Comparison of ENCODE assay signal across 9 mouse cellular contexts in the genomic region with DNA sequence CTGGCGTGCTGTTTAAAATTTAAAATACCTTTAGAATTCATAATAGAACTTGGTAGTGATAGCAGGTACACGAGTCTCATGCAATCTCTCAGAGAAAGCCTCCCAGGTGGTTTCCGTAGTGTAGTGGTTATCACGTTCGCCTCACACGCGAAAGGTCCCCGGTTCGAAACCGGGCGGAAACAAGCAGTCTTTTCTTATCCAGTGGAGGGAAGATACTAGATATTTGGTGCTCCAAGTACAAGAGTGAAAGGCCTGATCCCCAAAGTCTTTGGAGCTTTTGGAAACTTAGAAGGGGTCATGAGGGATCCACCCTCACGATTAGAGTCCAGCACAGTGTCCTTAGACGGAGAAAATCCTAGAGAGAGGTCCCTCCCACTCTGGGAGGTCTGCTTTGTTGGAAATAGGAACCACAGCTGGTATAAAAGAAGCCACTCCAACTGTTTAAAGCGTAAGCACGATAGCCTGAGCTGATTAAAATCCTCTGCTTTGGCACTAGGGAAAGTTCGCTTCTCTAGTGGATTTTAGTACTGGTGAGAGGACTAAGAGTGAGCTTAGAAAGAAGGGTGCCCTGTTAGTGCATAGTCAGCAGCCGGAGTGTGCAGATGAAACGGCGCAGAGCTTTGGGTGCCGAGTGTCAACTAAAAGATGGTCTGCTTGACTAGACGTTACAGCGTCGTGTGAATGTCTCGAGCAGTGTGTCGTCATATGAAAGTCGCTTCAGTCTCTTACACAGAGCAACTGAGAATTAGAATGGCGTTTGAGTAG. TPM values are rescaled to one million over a fixed set of nuclear protein-coding genes. Genes with fewer than 3 reads are reported as not detected.
A peak's percentile ranks its signal among the peaks of the same experiment; 100 is the strongest.
DNase-seq lines count a peak whose midpoint lies in the region; ATAC-seq and TF ChIP-seq lines count a peak whose summit lies in the region.
"Had no signal": no experiment of that assay in that cellular context is flagged by ENCODE, and none has a peak within 500 bp of the region (broad histone marks: within the 10 kb centered on the region; RNA-seq: fewer than 3 reads in every experiment).

No protein-coding gene starts in this region.

- ATAC-seq in forebrain, embryonic 11.5 days (replicated peaks; ENCODE audit: low FRiP score) = no peak
- no peak for ATAC-seq in forebrain, embryonic 15.5 days (replicated peaks)

- H3K27me3 ChIP-seq in forebrain, embryonic 11.5 days (ENCODE audit: control insufficient read depth, insufficient read depth, low read length) = peaks cover 66% of the 10 kb centered on the region
- peaks cover 92% of the 10 kb centered on the region for H3K27me3 ChIP-seq in forebrain, embryonic 15.5 days
- H3K27me3 ChIP-seq in thymus, adult 2 months (ENCODE audit: control insufficient read depth, insufficient read depth, low read length) = peaks cover 19% of the 10 kb centered on the region

- TF ChIP-seq CTCF in thymus, adult 2 months (IDR thresholded peaks at IDR 0.05; ENCODE audit: borderline replicate concordance, control insufficient read depth, extremely low read depth, insufficient read depth, low read length, poor library complexity) = no peak

- H3K9me3 ChIP-seq in forebrain, embryonic 11.5 days (ENCODE audit: control insufficient read depth, low read length) = no peaks in the 10 kb centered on the region
- H3K9me3 ChIP-seq in forebrain, embryonic 15.5 days = no peaks in the 10 kb centered on the region
- H3K9me3 ChIP-seq: G1E had no signal

- no peak for TF ChIP-seq POLR2A in thymus, adult 2 months (IDR thresholded peaks at IDR 0.05; ENCODE audit: control insufficient read depth, extremely low read depth, insufficient read depth, low read length, poor library complexity)

- H3K4me3 ChIP-seq in forebrain, embryonic 11.5 days (ENCODE audit: low read depth, low read length) = no peak overlapping the region
- H3K4me3 ChIP-seq in forebrain, embryonic 15.5 days = no peak overlapping the region
- H3K4me3 ChIP-seq in thymus, adult 2 months (ENCODE audit: control insufficient read depth, insufficient read depth, low read length) = no peak overlapping the region

- 2% methylated on average over 27 of the region's 27 CpGs for WGBS in forebrain, embryonic 11.5 days
- WGBS in forebrain, embryonic 15.5 days = 4% methylated on average over 27 of the region's 27 CpGs
- WGBS in thymus, adult 2 months = 8% methylated on average over 27 of the region's 27 CpGs

- peak; percentile 76 for DNase-seq in forebrain, embryonic 11.5 days (ENCODE audit: low spot score)
- peak; percentile 37 for DNase-seq in thymus, adult 2 months
- no peak for DNase-seq in thymus, adult 18-20 months
- peak; percentile 75 for DNase-seq in liver
- DNase-seq in yolk sac, embryonic 10.5 days (ENCODE audit: low spot score) = peak; percentile 86
- DNase-seq in adrenal gland, adult 8-10 months = no peak
- no peak for DNase-seq in ovary, adult 18-20 months (ENCODE audit: low spot score)

- no peak overlapping the region for H3K9ac ChIP-seq in forebrain, embryonic 11.5 days (ENCODE audit: low read length)
- no peak overlapping the region for H3K9ac ChIP-seq in forebrain, embryonic 15.5 days (replicated peaks)

- peak overlapping the region; percentile 5; the same call in 1 of the 2 replicates for H3K4me2 ChIP-seq in forebrain, embryonic 11.5 days (ENCODE audit: low read depth, low read length, severe bottlenecking)
- H3K4me2 ChIP-seq in forebrain, embryonic 15.5 days (replicated peaks) = no peak overlapping the region

- H3K4me1 ChIP-seq in forebrain, embryonic 11.5 days (replicated peaks; ENCODE audit: control insufficient read depth, insufficient read depth, low read length) = peaks cover 5% of the 10 kb centered on the region; the same call in 1 of the 2 replicates
- H3K4me1 ChIP-seq in forebrain, embryonic 15.5 days = peaks cover 6% of the 10 kb centered on the region
- peaks cover 16% of the 10 kb centered on the region for H3K4me1 ChIP-seq in thymus, adult 2 months (replicated peaks; ENCODE audit: control insufficient read depth, insufficient read depth, low read length)

- H3K27ac ChIP-seq in forebrain, embryonic 11.5 days (ENCODE audit: low read depth, low read length) = no peak overlapping the region
- no peak overlapping the region for H3K27ac ChIP-seq in forebrain, embryonic 15.5 days (replicated peaks)
- H3K27ac ChIP-seq in thymus, adult 2 months (ENCODE audit: control insufficient read depth, insufficient read depth, low read length) = no peak overlapping the region

- no peaks in the 10 kb centered on the region for H3K36me3 ChIP-seq in forebrain, embryonic 11.5 days (ENCODE audit: control insufficient read depth, insufficient read depth, low read length)
- H3K36me3 ChIP-seq in forebrain, embryonic 15.5 days = no peaks in the 10 kb centered on the region
- H3K36me3 ChIP-seq in thymus, adult 2 months (ENCODE audit: control insufficient read depth, insufficient read depth, low read length) = no peaks in the 10 kb centered on the region
- H3K36me3 ChIP-seq: G1E had no signal

RNA-seq across cellular contexts. Expression of gene Fcgr1, which starts 39.0 kb away (rescaled TPM):
- 0.95 and 2.6 TPM in 2 replicates for polyA plus RNA-seq in forebrain, embryonic 11.5 days (2014; fragmentation: Nextera tagmentation; extraction: Ambion mirVana)
- polyA plus RNA-seq in forebrain, embryonic 15.5 days (2015; fragmentation: Nextera tagmentation; extraction: Ambion mirVana) = 0.97 and 1.4 TPM in 2 replicates
- polyA plus RNA-seq in thymus, adult 2 months (2012; rRNA removed) = 3.8 and 6.8 TPM in 2 replicates
- 1 to 10 TPM; 2.2 to 4.3 (median 3.3) TPM for total RNA-seq in adrenal gland, adult 8-10 months (2022)
- polyA plus RNA-seq: G1E had no signal

Comparison
In these comparisons a context has a peak if more than half of its experiments do, and no peak if none do; other contexts are left out.
1. DNase-seq: peak in forebrain, embryonic 11.5 days (single experiment), thymus, adult 2 months (single experiment), liver (single experiment) and yolk sac, embryonic 10.5 days (single experiment); none in thymus, adult 18-20 months (0 of 2), adrenal gland, adult 8-10 months (single experiment) and ovary, adult 18-20 months (single experiment).